Mouse (Mus musculus) large intestine, adult 2 months (tissue): Measurements from ENCODE around the gene Mttp. TPM values are rescaled to one million over a fixed set of nuclear protein-coding genes. Genes with fewer than 3 reads are reported as not detected.

ENCODE experiments used
- DNase-seq: peaks from one replicate; pipeline ENCODE4 v3.0.0-alpha.2; 2012; ENCODE audit warnings: low read depth, low spot score
- WGBS: fragments of 180-500 bp; shearing (Covaris S2); methylation state at CpG from one replicate; pipeline ENCODE4 v1.1.7; 2018; 5-methylcytosine and 5-hydroxymethylcytosine counted together
- polyA plus RNA-seq: library from polyadenylated mRNA; depleted of rRNA; stranded (reverse); fragments of >200 nt; gene quantifications from 2 replicates; pipeline ENCODE4 v1.2.3, GENCODE M21; 2012; rRNA removed

Gene Mttp
- polyA plus RNA-seq, result 70.5 and 272 TPM in 2 replicates

GRCm38 (mm10) chr3:138144642-138145171 lies at the start of gene Mttp:
Mttp (minus strand) TSS chr3:138144968.
- DNase-seq, result peak; percentile 70

GRCm38 (mm10) chr3:138193683-138194302 lies 49.0 kb upstream of the Mttp start, which contains the start of gene 4930579F01Rik:
4930579F01Rik (minus strand) TSS chr3:138193825.
- 89% methylated on average over 15 of the region's 15 CpGs for WGBS

More at GRCm38 (mm10) chr3:138144642-138145171, at the start of gene Mttp:
- under 1% methylated on average over 8 of the region's 8 CpGs for WGBS

GRCm38 (mm10) chr3:138192260-138192659 lies 47.5 kb upstream of the Mttp start:
- no peak for DNase-seq
- WGBS, result 68% methylated on average over 7 of the region's 7 CpGs

More at GRCm38 (mm10) chr3:138193683-138194302, 49.0 kb upstream of the Mttp start, which contains the start of gene 4930579F01Rik:
- DNase-seq, result no peak

- DNase-seq, result no peak
- WGBS, result 91% methylated on average over 26 of the region's 26 CpGs
These were observed 41.5 kb upstream of the Mttp start for GRCm38 (mm10) chr3:138185995-138186930.

- 15% methylated on average over 4 of the region's 4 CpGs for WGBS
- DNase-seq, result peak; percentile 6
These were observed 40.5 kb upstream of the Mttp start for GRCm38 (mm10) chr3:138185290-138185689.

- 80% methylated on average over 7 of the region's 7 CpGs for WGBS
- no peak for DNase-seq
These were observed 38.6 kb upstream of the Mttp start for GRCm38 (mm10) chr3:138183371-138183770.

- no peak for DNase-seq
- 68% methylated on average over 2 of the region's 2 CpGs for WGBS
These were observed 37.3 kb upstream of the Mttp start for GRCm38 (mm10) chr3:138182019-138182418.

GRCm38 (mm10) chr3:138175551-138175950 lies 30.8 kb upstream of the Mttp start:
- 77% methylated on average over 6 of the region's 6 CpGs for WGBS

GRCm38 (mm10) chr3:138173291-138173690 lies 28.5 kb upstream of the Mttp start:
- WGBS, result 73% methylated on average over 10 of the region's 10 CpGs
- DNase-seq, result no peak

More at GRCm38 (mm10) chr3:138175551-138175950, 30.8 kb upstream of the Mttp start:
- no peak for DNase-seq

GRCm38 (mm10) chr3:138162553-138163183 lies 17.9 kb upstream of the Mttp start:
- 62% methylated on average over 4 of the region's 4 CpGs for WGBS
- no peak for DNase-seq

- WGBS, result 84% methylated on average over 10 of the region's 10 CpGs
- DNase-seq, result no peak
These were observed 16.9 kb upstream of the Mttp start for GRCm38 (mm10) chr3:138161623-138162022.

- WGBS, result 78% methylated on average over 10 of the region's 10 CpGs
- DNase-seq, result no peak
These were observed 11.9 kb upstream of the Mttp start for GRCm38 (mm10) chr3:138156651-138157050.

- no peak for DNase-seq
- 93% methylated on average over 4 of the region's 4 CpGs for WGBS
These were observed 10.3 kb upstream of the Mttp start for GRCm38 (mm10) chr3:138155062-138155461.

- DNase-seq, result no peak
- 95% methylated on average over 2 of the region's 2 CpGs for WGBS
These were observed 4.0 kb upstream of the Mttp start for GRCm38 (mm10) chr3:138148811-138149210.

GRCm38 (mm10) chr3:138144060-138144641 lies 617 bp downstream of the Mttp start:
- under 1% methylated on average over 18 of the region's 18 CpGs for WGBS
- no peak for DNase-seq

GRCm38 (mm10) chr3:138143315-138144059 lies 1.3 kb downstream of the Mttp start, which contains the start of gene Trmt10a:
Trmt10a (plus strand) TSS chr3:138143448.
- DNase-seq, result peak; percentile 93
- WGBS, result under 1% methylated on average over 70 of the region's 70 CpGs

GRCm38 (mm10) chr3:138142733-138143314 lies 1.9 kb downstream of the Mttp start:
- no peak for DNase-seq

GRCm38 (mm10) chr3:138142052-138142732 lies 2.6 kb downstream of the Mttp start:
- 31% methylated on average over 4 of the region's 4 CpGs for WGBS
- DNase-seq, result no peak

More at GRCm38 (mm10) chr3:138142733-138143314, 1.9 kb downstream of the Mttp start:
- WGBS, result 1% methylated on average over 12 of the region's 12 CpGs
